Mouse (Mus musculus) granulocyte monocyte progenitor cell, adult 5-6 weeks (primary cell): Measurements from ENCODE around the gene Nphs1. TPM values are rescaled to one million over a fixed set of nuclear protein-coding genes. Genes with fewer than 3 reads are reported as not detected.
A peak's percentile ranks its signal among the peaks of the same experiment; 100 is the strongest.

Experiments
- ATAC-seq: replicated peaks from 2 replicates; pipeline ENCODE4 v1.8.0; 2016; ENCODE audit warnings: mild to moderate bottlenecking, moderate TSS enrichment, inconsistent platforms; ENCODE audit not compliant: poor library complexity, severe bottlenecking
- total RNA-seq, 2 experiments: library from RNA; stranded (forward) in 1 of 2; stranded (reverse) in 1 of 2; fragments of 200-712, 200-1000 nt in 1 of 2; fragments of >200 nt in 1 of 2; fragmentation: Nextera tagmentation in 1 of 2; gene quantifications; 2 replicates each; pipeline ENCODE4 v1.2.3; 2014 to 2017

The Nphs1 gene
- total RNA-seq (2014; fragmentation: Nextera tagmentation) = not detected in 2 replicates
- total RNA-seq (2017) = 0.56 and 0.57 TPM in 2 replicates

DNA sequence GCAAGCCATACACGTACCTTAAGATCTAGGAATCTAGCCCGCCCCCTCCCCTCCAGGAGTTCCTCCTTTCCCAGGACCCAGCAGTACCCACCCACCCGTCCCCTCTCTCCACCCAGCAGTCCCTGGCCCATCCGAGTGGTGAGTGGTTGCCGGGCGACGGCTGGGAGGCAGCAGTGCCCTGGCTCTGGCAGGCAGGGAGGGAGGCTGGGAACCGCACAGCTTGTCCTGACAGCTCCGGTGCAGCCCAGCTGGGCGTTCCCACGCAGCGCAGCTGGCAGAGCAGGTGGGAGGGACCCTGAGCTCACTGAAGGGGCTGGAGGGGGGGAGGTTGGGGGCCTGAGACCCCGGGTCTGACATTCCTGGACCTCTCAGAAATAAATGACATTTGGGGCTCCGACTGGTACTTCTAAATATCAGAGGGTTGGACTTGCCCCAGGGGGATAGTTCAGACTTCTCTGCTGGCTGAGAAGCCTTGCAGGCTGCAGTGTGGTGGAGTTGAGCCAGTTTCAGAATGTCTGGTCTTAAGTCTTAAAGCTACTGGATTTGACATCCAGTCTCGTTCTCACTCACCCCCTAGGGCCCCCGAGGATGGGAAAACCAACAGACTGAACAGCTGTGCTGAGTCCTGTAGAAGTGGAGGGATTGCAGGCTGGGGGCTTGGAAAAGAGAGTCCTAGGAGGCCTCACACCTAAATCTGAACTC, at the start of gene Nphs1, which contains the start of gene Kirrel2:
Nphs1 (plus strand) TSS at position 687 of the 702 bp plus-strand sequence.
Kirrel2 (minus strand) TSS at position 62 of the 702 bp plus-strand sequence.
- ATAC-seq = no peak

- ATAC-seq = no peak
Measured at GRCm38 (mm10) chr7:30408639-30409038, 49.5 kb upstream of the Nphs1 start.

- ATAC-seq = no peak
Measured at GRCm38 (mm10) chr7:30409789-30410188, 48.3 kb upstream of the Nphs1 start.

- peak; percentile 49 for ATAC-seq
Measured at GRCm38 (mm10) chr7:30411023-30411422, 47.1 kb upstream of the Nphs1 start.

DNA sequence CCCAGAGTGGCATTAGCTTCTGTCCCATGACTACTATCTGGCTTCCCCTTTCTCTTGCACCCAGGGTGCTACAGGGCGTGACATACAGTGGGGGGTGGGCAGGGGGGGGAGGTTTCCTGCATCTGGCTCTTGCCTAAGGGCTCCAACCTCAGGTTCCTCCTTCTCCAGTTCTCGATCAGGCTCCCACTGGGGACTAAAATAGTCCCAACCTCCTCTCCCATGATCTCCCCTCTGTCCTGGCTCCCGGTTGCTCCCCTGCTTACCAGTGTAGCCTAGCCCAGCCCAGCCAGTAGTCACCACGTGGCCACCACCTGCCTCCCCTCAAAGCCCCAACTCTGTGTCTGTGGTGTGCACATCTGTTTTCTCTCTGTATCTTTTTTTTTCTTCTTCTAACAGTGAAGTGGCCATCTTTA, 45.4 kb upstream of the Nphs1 start:
- ATAC-seq = peak; percentile 75

GRCm38 (mm10) chr7:30413596-30413995, 44.5 kb upstream of the Nphs1 start, which contains the start of gene Tyrobp:
TSS of gene Tyrobp (plus strand) at chr7:30413760.
- ATAC-seq = peak; percentile 54

- peak; percentile 28 for ATAC-seq
Measured at GRCm38 (mm10) chr7:30417856-30418255, 40.3 kb upstream of the Nphs1 start.

DNA sequence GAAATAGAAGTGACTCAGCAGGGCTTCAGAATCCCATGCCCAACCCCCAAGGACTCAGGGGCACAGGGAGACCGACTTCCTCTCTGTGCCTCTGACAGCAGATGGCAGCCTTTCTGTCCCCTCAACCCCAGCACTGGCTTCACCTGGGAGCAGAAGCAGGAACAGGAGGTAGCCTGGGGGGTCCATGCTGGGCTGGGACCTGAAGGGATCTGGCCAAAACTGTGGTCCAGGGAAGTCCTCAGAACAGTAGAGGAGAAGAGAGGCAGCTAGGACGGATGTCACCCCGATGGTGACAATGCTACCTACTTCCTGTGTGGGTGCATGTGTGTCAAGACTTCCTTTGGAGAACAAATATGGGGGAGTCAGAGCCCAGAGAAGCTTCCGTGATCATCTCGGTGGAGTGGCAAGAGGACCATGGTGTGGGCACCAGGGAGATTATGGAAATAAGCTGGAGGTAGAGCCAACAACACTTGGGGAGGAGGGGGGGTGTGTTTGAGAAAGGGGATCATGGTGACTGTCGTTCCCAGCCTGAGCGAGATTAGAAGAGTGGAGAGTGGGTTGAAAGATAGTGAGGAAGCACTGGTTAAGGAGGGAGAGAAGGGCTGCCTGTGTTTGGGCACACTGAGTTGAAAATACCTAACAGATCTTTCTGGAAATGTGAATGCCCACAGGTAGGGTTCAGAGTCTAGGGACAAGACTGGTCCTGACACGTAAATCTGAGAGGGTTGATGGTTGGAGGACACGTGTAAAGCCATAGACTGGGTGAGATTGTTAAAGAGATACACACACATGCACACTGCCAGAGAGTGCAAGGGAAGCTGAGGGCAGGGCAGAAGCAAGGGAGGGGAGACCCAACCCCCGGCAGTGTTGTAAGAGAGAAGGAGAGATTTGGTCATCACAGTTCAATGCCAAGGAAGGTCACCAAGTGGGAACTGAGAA, 38.3 kb upstream of the Nphs1 start, which contains the start of gene Hcst:
Hcst (minus strand) TSS at position 294 of the 939 bp plus-strand sequence.
- ATAC-seq = peak; percentile 41

DNA sequence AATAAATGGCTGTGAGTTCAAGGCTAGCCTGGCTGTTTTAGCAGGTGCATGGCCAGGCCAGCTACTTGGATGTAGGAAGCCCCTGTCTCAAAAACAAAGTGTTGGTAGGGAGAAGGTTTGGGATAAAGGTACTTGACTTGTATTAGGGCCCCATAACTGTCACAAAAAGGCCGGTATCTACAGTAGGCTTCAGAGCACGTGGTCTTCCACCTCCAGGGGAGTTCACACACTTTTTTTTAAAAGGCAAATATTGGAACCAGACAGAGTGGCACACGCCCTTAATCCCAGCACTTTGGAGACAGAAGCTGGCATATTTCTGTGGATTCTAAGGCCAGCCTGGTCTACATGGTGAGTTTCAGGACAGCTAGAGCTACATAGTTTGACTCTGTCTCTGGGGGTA, 37.4 kb upstream of the Nphs1 start:
- no peak for ATAC-seq

DNA sequence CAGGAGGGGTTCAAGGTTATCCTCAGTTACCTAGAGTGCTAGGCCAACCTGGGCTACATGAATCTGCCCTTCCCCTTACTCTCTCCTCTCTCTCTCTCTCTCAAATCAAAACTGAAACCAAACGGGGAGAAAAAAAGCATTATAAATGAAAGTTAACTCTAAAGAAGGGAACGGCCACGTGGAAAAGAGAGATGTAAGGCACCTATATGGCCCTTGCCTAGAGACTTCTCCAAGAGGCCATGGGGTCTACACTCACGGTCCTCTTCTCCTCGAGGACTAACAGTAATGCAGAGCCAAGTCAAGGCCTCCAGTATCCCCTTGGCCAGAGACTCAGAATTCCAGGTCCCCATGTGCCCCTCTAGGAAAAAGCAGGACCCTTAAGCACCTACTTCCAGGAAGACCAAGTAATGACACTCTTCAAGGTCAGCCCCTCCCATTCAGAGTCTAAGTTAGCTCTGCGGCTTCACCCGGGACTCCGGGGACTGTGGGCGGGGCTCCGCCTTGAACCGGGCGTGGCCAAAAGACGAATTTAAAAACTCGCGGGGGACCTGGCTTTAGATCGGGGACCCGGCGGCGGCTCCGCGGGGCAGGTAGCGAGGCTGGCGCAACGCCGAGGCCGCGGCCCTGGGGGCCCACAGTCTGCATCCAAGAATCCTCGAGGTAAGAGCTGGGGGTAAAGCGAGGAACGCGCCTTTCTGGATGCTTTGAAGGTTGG, 36.8 kb upstream of the Nphs1 start, which contains the start of gene Nfkbid:
Nfkbid (plus strand) TSS at position 558 of the 715 bp plus-strand sequence.
- ATAC-seq = peak; percentile 17

DNA sequence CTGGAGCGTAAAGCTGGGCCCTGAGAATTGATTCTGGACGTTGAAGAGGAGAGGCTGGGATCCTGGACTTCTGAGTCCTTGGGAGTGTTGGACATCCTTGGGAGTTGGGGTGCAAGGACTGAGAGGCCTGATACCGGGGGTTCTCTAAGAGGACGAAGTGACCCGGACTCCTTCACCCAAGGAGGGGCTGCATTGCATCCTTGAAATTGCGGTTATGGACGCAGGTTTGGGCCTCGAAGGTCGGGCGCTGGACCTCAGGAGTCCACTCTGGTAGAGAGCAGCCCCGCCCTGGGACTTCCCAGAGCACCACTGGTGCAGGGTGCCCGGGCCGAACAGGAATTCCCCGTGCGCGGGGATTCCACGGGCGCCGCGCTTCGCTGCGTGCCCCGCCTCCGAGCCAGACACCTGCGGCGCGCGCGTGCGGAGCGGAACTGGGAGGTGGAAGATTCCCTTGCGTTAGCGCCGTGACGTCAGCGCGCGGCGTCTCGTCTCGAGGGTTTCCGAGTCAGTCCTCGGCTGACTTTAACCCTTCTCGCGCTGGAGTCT, 36.2 kb upstream of the Nphs1 start:
- ATAC-seq = peak; percentile 25

DNA sequence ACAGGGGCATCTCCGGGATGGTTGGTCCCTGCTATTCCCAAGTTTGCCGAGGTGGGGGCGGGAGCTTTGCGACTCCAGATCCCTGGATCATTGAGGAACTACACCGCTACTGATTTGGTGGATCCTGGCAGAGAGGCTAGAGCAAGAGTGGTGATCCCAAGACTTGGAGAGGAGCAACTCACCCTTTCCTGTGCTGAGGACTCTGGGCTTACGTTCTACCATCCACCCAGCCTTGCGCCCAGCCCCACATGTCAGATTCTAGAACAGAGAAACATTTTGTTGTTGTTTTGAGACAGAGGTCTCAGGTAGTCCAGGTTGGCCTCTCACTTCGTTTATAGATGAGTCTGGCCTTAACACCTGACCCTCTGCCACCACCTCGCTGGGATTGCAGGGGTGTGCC, 35.6 kb upstream of the Nphs1 start:
- ATAC-seq = no peak

- peak; percentile 7; the same call in 1 of the 2 replicates for ATAC-seq
Measured at GRCm38 (mm10) chr7:30423071-30423641, 35.0 kb upstream of the Nphs1 start.

- no peak for ATAC-seq
Measured at GRCm38 (mm10) chr7:30429327-30429726, 28.8 kb upstream of the Nphs1 start.

- ATAC-seq = no peak
Measured at GRCm38 (mm10) chr7:30430191-30430590, 27.9 kb upstream of the Nphs1 start.

DNA sequence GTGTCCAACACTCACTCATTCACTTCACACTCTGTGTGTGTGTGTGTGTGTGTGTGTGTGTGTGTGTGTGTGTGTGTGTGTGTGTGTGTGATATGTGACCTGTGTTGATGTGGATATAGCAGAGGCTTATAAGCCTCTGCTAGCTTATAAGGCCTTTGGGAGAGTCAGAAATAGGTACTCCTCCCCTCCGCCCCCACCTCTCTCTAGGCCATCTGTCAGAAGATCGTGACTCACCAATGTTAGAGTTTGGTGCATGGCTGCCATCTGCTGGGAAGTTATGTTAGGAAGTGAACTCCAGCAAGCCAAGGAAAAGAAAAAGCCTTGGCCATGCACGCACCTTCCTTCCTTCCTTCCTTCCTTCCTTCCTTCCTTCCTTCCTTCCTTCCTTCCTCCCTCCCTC, 26.3 kb upstream of the Nphs1 start:
- peak; percentile 61 for ATAC-seq

GRCm38 (mm10) chr7:30434238-30434637, 23.9 kb upstream of the Nphs1 start:
- peak; percentile 64 for ATAC-seq

- ATAC-seq = no peak
Measured at GRCm38 (mm10) chr7:30434701-30435100, 23.4 kb upstream of the Nphs1 start.

DNA sequence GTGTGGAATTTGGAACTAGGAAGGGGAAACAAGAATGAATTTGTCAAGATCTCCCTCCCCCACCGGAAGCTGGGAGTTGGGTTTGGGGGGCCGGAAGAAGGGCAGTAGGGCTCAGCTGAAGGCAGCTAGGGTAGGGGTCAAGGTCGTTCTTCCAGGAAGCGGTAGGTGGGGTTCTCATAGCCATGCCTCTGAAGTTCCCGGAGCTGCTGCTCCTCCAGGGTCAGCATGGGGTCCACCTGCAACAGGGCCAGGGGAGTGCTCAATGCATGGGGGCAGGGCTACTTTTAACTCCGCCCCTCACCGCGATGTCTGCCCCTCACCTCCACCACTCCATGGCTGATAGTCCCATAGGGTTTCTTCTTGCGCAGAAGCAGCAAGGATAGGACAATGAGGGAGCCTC, 23.0 kb upstream of the Nphs1 start:
- no peak for ATAC-seq

GRCm38 (mm10) chr7:30436879-30437278, 21.2 kb upstream of the Nphs1 start:
- ATAC-seq = peak; percentile 44
